Mouse (Mus musculus) 3T3-L1 (cell line): ENCODE measurements around the gene Gm3371.
"Not testable (repeated sequence)": the region's sequence is repeated elsewhere in the genome, so short reads cannot be mapped to it uniquely, and the experiment has no call there.

ENCODE experiments used
- DNase-seq: peaks from one replicate; pipeline ENCODE4 v3.0.0-alpha.2; 2015; ENCODE audit warnings: low read depth, low spot score

Gene Gm3371

DNA sequence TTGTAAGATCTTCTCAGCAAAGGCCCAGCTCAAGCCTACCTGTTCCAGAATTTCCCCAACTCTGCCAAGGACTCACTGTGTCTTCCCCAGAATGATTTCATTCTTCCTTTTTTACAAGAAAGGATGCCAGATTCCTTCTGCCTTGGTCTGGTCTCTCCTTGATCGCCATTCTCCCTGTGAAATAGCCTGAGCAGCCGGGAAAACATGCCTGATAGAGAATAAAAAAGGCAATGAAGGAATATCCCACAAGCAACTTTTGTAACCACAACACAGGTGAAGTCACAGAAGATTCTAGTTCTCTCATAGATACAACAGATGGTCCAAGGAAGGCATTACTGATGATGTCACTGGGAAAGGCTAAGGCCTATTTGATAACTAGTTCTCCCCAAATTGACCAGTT lies at the start of gene Gm3371:
Gm3371 (minus strand) TSS at position 101 of the 400 bp plus-strand sequence.
- not testable (repeated sequence) for DNase-seq

DNA sequence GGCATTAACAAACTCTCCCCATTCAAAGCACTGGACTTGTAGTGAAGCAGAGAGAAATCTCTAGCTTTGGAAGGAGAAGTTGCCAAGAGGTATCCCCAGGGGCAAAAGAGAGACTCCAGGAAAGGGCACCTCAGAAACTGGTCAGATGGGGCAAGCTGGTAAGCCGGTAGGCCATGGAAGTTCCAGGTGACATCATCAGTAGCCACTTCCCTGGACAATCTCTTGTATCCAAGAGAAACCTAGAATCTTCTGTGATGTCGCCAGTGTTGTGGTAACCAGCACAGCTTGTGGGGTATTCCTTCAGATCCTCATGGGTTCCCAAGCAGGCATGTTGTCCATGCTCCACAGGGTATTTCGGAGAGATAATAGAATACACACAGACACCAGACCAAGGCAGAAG lies 22.8 kb upstream of the Gm3371 start, which contains the start of gene Gm8232:
Gm8232 (plus strand) TSS at position 301 of the 400 bp plus-strand sequence.
- not testable (repeated sequence) for DNase-seq

DNA sequence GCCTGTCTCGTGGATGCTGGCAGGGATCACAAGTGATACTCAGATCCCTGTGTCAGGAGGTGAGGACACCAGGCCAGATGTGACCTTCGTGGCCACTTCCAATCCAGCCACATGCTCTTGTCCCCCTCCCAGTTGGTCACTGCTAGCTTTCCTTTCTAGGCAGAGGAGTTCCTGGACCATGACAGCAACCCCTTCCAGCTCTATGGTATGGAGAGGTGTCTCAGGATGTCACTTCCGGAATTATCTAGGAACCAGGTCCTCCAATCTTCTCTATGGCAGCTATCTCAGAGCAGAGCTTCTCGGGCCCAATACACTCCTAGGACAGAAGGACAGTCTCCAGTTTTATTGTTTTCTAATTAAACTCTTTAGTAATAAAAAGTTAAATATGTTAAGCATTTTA lies 26.3 kb downstream of the Gm3371 start:
- not testable (repeated sequence) for DNase-seq

DNA sequence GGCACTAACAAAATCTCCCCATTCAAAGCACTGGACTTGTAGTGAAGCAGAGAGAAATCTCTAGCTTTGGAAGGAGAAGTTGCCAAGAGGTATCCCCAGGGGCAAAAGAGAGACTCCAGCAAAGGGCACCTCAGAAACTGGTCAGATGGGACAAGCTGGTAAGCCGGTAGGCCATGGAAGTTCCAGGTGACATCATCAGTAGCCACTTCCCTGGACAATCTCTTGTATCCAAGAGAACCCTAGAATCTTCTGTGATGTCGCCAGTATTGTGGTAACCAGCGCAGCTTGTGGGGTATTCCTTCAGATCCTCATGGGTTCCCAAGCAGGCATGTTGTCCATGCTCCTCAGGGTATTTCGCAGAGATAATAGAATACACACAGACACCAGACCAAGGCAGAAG lies 45.4 kb downstream of the Gm3371 start, which contains the start of gene Gm8229:
Gm8229 (plus strand) TSS at position 301 of the 400 bp plus-strand sequence.
- not testable (repeated sequence) for DNase-seq

DNA sequence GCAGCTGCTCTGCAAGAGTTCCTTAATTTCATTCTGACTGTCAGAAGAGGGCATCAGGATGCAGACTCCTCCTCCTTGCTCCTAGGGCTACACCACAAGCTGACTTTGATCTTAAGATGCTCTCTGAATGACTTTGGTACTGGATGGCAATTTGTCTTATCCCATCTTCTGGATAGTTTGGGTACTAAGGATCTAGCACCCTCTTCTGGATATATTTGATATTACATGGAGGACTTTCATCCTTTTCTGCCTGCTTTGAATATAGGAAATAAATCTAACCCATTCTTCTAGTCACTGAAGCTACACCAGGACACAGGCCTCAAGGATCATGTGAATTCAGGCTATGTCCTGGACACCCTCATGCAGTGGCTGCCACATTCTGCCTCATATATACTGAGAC lies 48.2 kb downstream of the Gm3371 start:
- DNase-seq = not testable (repeated sequence)

DNA sequence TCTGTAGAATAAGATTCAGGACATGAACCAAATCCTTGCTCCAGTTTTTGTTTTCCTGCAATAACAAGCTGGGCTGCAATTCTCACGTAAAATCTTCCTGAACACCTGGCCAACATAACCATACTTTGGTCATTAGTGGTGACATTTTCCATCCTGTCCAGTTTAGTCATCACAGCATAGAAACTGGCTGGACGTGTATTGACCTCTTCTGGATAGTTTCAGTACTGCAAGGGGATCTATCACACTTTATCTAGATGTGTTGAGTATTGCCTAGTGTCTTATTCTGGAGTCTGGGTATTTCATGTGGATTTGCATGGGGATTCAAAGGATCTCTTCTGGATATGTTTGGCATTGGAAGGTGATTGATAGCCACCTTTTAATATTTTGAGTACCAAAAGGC lies 49.1 kb downstream of the Gm3371 start:
- not testable (repeated sequence) for DNase-seq
